Mouse (Mus musculus) retina, embryonic 14.5 days (tissue): Measurements from ENCODE around the gene A530084C06Rik.

ENCODE experiments used
- DNase-seq: peaks from one replicate; pipeline ENCODE4 v3.0.0-alpha.2; 2015; ENCODE audit warnings: low spot score

Gene A530084C06Rik

GRCm38 (mm10) chr13:31543021-31543420 lies 16.1 kb downstream of the A530084C06Rik start:
- no peak for DNase-seq

GRCm38 (mm10) chr13:31534726-31535125 lies 24.4 kb downstream of the A530084C06Rik start:
- no peak for DNase-seq

GRCm38 (mm10) chr13:31531651-31532061 lies 27.5 kb downstream of the A530084C06Rik start:
- DNase-seq = no peak

GRCm38 (mm10) chr13:31531186-31531585 lies 27.9 kb downstream of the A530084C06Rik start:
- DNase-seq = no peak

GRCm38 (mm10) chr13:31524976-31525375 lies 34.2 kb downstream of the A530084C06Rik start:
- DNase-seq = no peak

- DNase-seq = no peak
These were observed 40.2 kb downstream of the A530084C06Rik start for GRCm38 (mm10) chr13:31518971-31519370.

GRCm38 (mm10) chr13:31518411-31518886 lies 40.7 kb downstream of the A530084C06Rik start:
- DNase-seq = no peak

- no peak for DNase-seq
These were observed 43.9 kb downstream of the A530084C06Rik start for GRCm38 (mm10) chr13:31515261-31515660.

- no peak for DNase-seq
These were observed 52.5 kb downstream of the A530084C06Rik start for GRCm38 (mm10) chr13:31506494-31507167.
